Mouse (Mus musculus): ENCODE results near the gene Epb41l4b. TPM values are rescaled to one million over a fixed set of nuclear protein-coding genes. Genes with fewer than 3 reads are reported as not detected.
A peak's percentile ranks its signal among the peaks of the same experiment; 100 is the strongest.

The Epb41l4b gene
- polyA plus RNA-seq, 1 experiment from 2014 or later, result 2.0 TPM

GRCm38 (mm10) chr4:57083653-57084052 lies 59.6 kb downstream of the Epb41l4b start:
- WGBS, result 58% methylated on average over 11 of the region's 11 CpGs

GRCm38 (mm10) chr4:57082775-57083428 lies 60.3 kb downstream of the Epb41l4b start:
- Histone ChIP-seq H3K9ac (replicated peaks; ENCODE audit: low read length) (no peak overlapping the region), H3K4me1 (ENCODE audit: control insufficient read depth, insufficient read depth, low read length) (no peaks in the 10 kb centered on the region), H3K4me3 (ENCODE audit: low read depth, low read length) (no peak overlapping the region), H3K27ac (replicated peaks; ENCODE audit: low read depth, low read length) (no peak overlapping the region), H3K27me3 (ENCODE audit: control insufficient read depth, insufficient read depth, low read length) (no peaks in the 10 kb centered on the region), H3K36me3 (replicated peaks; ENCODE audit: control insufficient read depth, insufficient read depth, low read depth, low read length) (no peaks in the 10 kb centered on the region), H3K9me3 (replicated peaks; ENCODE audit: control insufficient read depth, low read length) (no peaks in the 10 kb centered on the region), H3K4me2 (ENCODE audit: low read depth, low read length) (no peak overlapping the region)
- ATAC-seq (replicated peaks; ENCODE audit: insufficient number of reproducible peaks, low FRiP score, low TSS enrichment, low read depth) (no peak), DNase-seq (ENCODE audit: low spot score) (peak; percentile 5)
- WGBS, result 71% methylated on average over 10 of the region's 10 CpGs

More at GRCm38 (mm10) chr4:57083653-57084052, 59.6 kb downstream of the Epb41l4b start:
- DNase-seq (ENCODE audit: low spot score) (peak; percentile 30), ATAC-seq (replicated peaks; ENCODE audit: insufficient number of reproducible peaks, low FRiP score, low TSS enrichment, low read depth) (no peak)
- H3K4me2 ChIP-seq (ENCODE audit: low read depth, low read length), result no peak overlapping the region
- H3K27ac ChIP-seq (replicated peaks; ENCODE audit: low read depth, low read length), result no peak overlapping the region
- H3K27me3 ChIP-seq (ENCODE audit: control insufficient read depth, insufficient read depth, low read length), result no peaks in the 10 kb centered on the region
- H3K9me3 ChIP-seq (replicated peaks; ENCODE audit: control insufficient read depth, low read length), result no peaks in the 10 kb centered on the region
- H3K9ac ChIP-seq (replicated peaks; ENCODE audit: low read length), result no peak overlapping the region
- H3K4me1 ChIP-seq (ENCODE audit: control insufficient read depth, insufficient read depth, low read length), result no peaks in the 10 kb centered on the region
- H3K36me3 ChIP-seq (replicated peaks; ENCODE audit: control insufficient read depth, insufficient read depth, low read depth, low read length), result no peaks in the 10 kb centered on the region
- H3K4me3 ChIP-seq (ENCODE audit: low read depth, low read length), result no peak overlapping the region

- H3K36me3 ChIP-seq (replicated peaks; ENCODE audit: control insufficient read depth, insufficient read depth, low read depth, low read length), result no peaks in the 10 kb centered on the region
Measured at GRCm38 (mm10) chr4:57081463-57081862, 61.8 kb downstream of the Epb41l4b start.

GRCm38 (mm10) chr4:57073843-57074242 lies 69.4 kb downstream of the Epb41l4b start:
- Histone ChIP-seq H3K27me3 (ENCODE audit: control insufficient read depth, insufficient read depth, low read length) (no peaks in the 10 kb centered on the region), H3K9me3 (replicated peaks; ENCODE audit: control insufficient read depth, low read length) (no peaks in the 10 kb centered on the region), H3K36me3 (replicated peaks; ENCODE audit: control insufficient read depth, insufficient read depth, low read depth, low read length) (no peaks in the 10 kb centered on the region), H3K4me1 (ENCODE audit: control insufficient read depth, insufficient read depth, low read length) (no peaks in the 10 kb centered on the region), H3K9ac (replicated peaks; ENCODE audit: low read length) (no peak overlapping the region), H3K4me3 (ENCODE audit: low read depth, low read length) (no peak overlapping the region), H3K27ac (replicated peaks; ENCODE audit: low read depth, low read length) (no peak overlapping the region), H3K4me2 (ENCODE audit: low read depth, low read length) (no peak overlapping the region)
- ATAC-seq (replicated peaks; ENCODE audit: insufficient number of reproducible peaks, low FRiP score, low TSS enrichment, low read depth), result no peak
- 72% methylated on average over 7 of the region's 7 CpGs for WGBS
- DNase-seq (ENCODE audit: low spot score), result no peak

More at GRCm38 (mm10) chr4:57081463-57081862, 61.8 kb downstream of the Epb41l4b start:
- H3K27me3 ChIP-seq (ENCODE audit: control insufficient read depth, insufficient read depth, low read length), result no peaks in the 10 kb centered on the region
- no peaks in the 10 kb centered on the region for H3K9me3 ChIP-seq (replicated peaks; ENCODE audit: control insufficient read depth, low read length)
- DNase-seq (ENCODE audit: low spot score), result no peak
- H3K4me3 ChIP-seq (ENCODE audit: low read depth, low read length), result no peak overlapping the region
- no peak overlapping the region for H3K27ac ChIP-seq (replicated peaks; ENCODE audit: low read depth, low read length)
- no peak overlapping the region for H3K9ac ChIP-seq (replicated peaks; ENCODE audit: low read length)
- WGBS, result 84% methylated on average over 7 of the region's 7 CpGs
- no peak overlapping the region for H3K4me2 ChIP-seq (ENCODE audit: low read depth, low read length)
- ATAC-seq (replicated peaks; ENCODE audit: insufficient number of reproducible peaks, low FRiP score, low TSS enrichment, low read depth), result no peak
- H3K4me1 ChIP-seq (ENCODE audit: control insufficient read depth, insufficient read depth, low read length), result no peaks in the 10 kb centered on the region

GRCm38 (mm10) chr4:57073174-57073573 lies 70.1 kb downstream of the Epb41l4b start:
- H3K9me3 ChIP-seq (replicated peaks; ENCODE audit: control insufficient read depth, low read length), result no peaks in the 10 kb centered on the region
- ATAC-seq (replicated peaks; ENCODE audit: insufficient number of reproducible peaks, low FRiP score, low TSS enrichment, low read depth) (no peak), DNase-seq (ENCODE audit: low spot score) (no peak)
- H3K4me1 ChIP-seq (ENCODE audit: control insufficient read depth, insufficient read depth, low read length), result no peaks in the 10 kb centered on the region
- H3K4me3 ChIP-seq (ENCODE audit: low read depth, low read length), result no peak overlapping the region
- 83% methylated on average over 14 of the region's 14 CpGs for WGBS
- no peak overlapping the region for H3K4me2 ChIP-seq (ENCODE audit: low read depth, low read length)
- no peak overlapping the region for H3K27ac ChIP-seq (replicated peaks; ENCODE audit: low read depth, low read length)
- H3K36me3 ChIP-seq (replicated peaks; ENCODE audit: control insufficient read depth, insufficient read depth, low read depth, low read length), result no peaks in the 10 kb centered on the region
- no peaks in the 10 kb centered on the region for H3K27me3 ChIP-seq (ENCODE audit: control insufficient read depth, insufficient read depth, low read length)
- no peak overlapping the region for H3K9ac ChIP-seq (replicated peaks; ENCODE audit: low read length)

- Histone ChIP-seq H3K36me3 (replicated peaks; ENCODE audit: control insufficient read depth, insufficient read depth, low read depth, low read length) (no peaks in the 10 kb centered on the region), H3K9ac (replicated peaks; ENCODE audit: low read length) (no peak overlapping the region), H3K4me1 (ENCODE audit: control insufficient read depth, insufficient read depth, low read length) (no peaks in the 10 kb centered on the region), H3K9me3 (replicated peaks; ENCODE audit: control insufficient read depth, low read length) (no peaks in the 10 kb centered on the region), H3K4me3 (ENCODE audit: low read depth, low read length) (no peak overlapping the region), H3K27me3 (ENCODE audit: control insufficient read depth, insufficient read depth, low read length) (no peaks in the 10 kb centered on the region), H3K27ac (replicated peaks; ENCODE audit: low read depth, low read length) (no peak overlapping the region), H3K4me2 (ENCODE audit: low read depth, low read length) (no peak overlapping the region)
- DNase-seq (ENCODE audit: low spot score), result no peak
- WGBS, result 69% methylated on average over 6 of the region's 6 CpGs
- ATAC-seq (replicated peaks; ENCODE audit: insufficient number of reproducible peaks, low FRiP score, low TSS enrichment, low read depth), result no peak
Measured at GRCm38 (mm10) chr4:57070640-57071039, 72.6 kb downstream of the Epb41l4b start.

- DNase-seq (ENCODE audit: low spot score) (no peak), ATAC-seq (replicated peaks; ENCODE audit: insufficient number of reproducible peaks, low FRiP score, low TSS enrichment, low read depth) (no peak)
- no peak overlapping the region for H3K9ac ChIP-seq (replicated peaks; ENCODE audit: low read length)
- WGBS, result 63% methylated on average over 7 of the region's 7 CpGs
- H3K4me2 ChIP-seq (ENCODE audit: low read depth, low read length), result no peak overlapping the region
- no peaks in the 10 kb centered on the region for H3K27me3 ChIP-seq (ENCODE audit: control insufficient read depth, insufficient read depth, low read length)
- H3K9me3 ChIP-seq (replicated peaks; ENCODE audit: control insufficient read depth, low read length), result no peaks in the 10 kb centered on the region
- no peaks in the 10 kb centered on the region for H3K36me3 ChIP-seq (replicated peaks; ENCODE audit: control insufficient read depth, insufficient read depth, low read depth, low read length)
- no peak overlapping the region for H3K27ac ChIP-seq (replicated peaks; ENCODE audit: low read depth, low read length)
- no peaks in the 10 kb centered on the region for H3K4me1 ChIP-seq (ENCODE audit: control insufficient read depth, insufficient read depth, low read length)
- no peak overlapping the region for H3K4me3 ChIP-seq (ENCODE audit: low read depth, low read length)
Measured at GRCm38 (mm10) chr4:57068397-57068796, 74.8 kb downstream of the Epb41l4b start.

GRCm38 (mm10) chr4:57067801-57068200 lies 75.4 kb downstream of the Epb41l4b start:
- no peak for DNase-seq (ENCODE audit: low spot score)
- Histone ChIP-seq H3K36me3 (replicated peaks; ENCODE audit: control insufficient read depth, insufficient read depth, low read depth, low read length) (no peaks in the 10 kb centered on the region), H3K9me3 (replicated peaks; ENCODE audit: control insufficient read depth, low read length) (no peaks in the 10 kb centered on the region), H3K4me1 (ENCODE audit: control insufficient read depth, insufficient read depth, low read length) (no peaks in the 10 kb centered on the region), H3K27ac (replicated peaks; ENCODE audit: low read depth, low read length) (no peak overlapping the region), H3K27me3 (ENCODE audit: control insufficient read depth, insufficient read depth, low read length) (no peaks in the 10 kb centered on the region), H3K4me3 (ENCODE audit: low read depth, low read length) (no peak overlapping the region), H3K4me2 (ENCODE audit: low read depth, low read length) (no peak overlapping the region), H3K9ac (replicated peaks; ENCODE audit: low read length) (no peak overlapping the region)
- WGBS, result 74% methylated on average over 5 of the region's 5 CpGs
- no peak for ATAC-seq (replicated peaks; ENCODE audit: insufficient number of reproducible peaks, low FRiP score, low TSS enrichment, low read depth)

All from embryonic facial prominence, embryonic 11.5 days (tissue).